Mouse (Mus musculus) ES-E14 (cell line): ENCODE results near the gene Rgs3. TPM values are rescaled to one million over a fixed set of nuclear protein-coding genes. Genes with fewer than 3 reads are reported as not detected.

Experiments used
- DNase-seq: peaks from one replicate; pipeline ENCODE4 v3.0.0-alpha.2; 2013; ENCODE audit warnings: low read depth, low spot score
- H3K27ac ChIP-seq: 2 replicates; pipeline ENCODE4 v1.5.1; 2012; ENCODE audit warnings: low read depth, mild to moderate bottlenecking, low read length, moderate library complexity, mixed read lengths; ENCODE audit not compliant: poor library complexity, insufficient read depth, severe bottlenecking
- H3K36me3 ChIP-seq: 2 replicates; pipeline ENCODE4 v1.6.1; 2012; ENCODE audit warnings: mild to moderate bottlenecking, low read length, moderate library complexity, mixed read lengths; ENCODE audit not compliant: control insufficient read depth, poor library complexity, insufficient read depth, severe bottlenecking
- H3K4me1 ChIP-seq, 2 experiments: fragments of 150-350 bp in 1 of 2; sonication (generic) in 1 of 2; 2 replicates each; pipeline ENCODE4 v1.6.1; 2012; ENCODE audit warnings: low read length in 2 of 2, mild to moderate bottlenecking in 1 of 2, mixed read lengths in 1 of 2; ENCODE audit not compliant: control insufficient read depth in 2 of 2, insufficient read depth in 2 of 2, poor library complexity in 1 of 2
- H3K4me3 ChIP-seq, 2 experiments: fragments of 150-350 bp in 1 of 2; sonication (generic) in 1 of 2; 2 replicates each; pipeline ENCODE4 v1.5.1; 2012; ENCODE audit warnings: low read length in 2 of 2, low read depth in 1 of 2, mild to moderate bottlenecking in 1 of 2, mixed read lengths in 1 of 2; ENCODE audit not compliant: insufficient read depth in 1 of 2, poor library complexity in 1 of 2, severe bottlenecking in 1 of 2
- H3K9ac ChIP-seq: 2 replicates; pipeline ENCODE4 v1.6.1; 2012; ENCODE audit warnings: low read depth, mild to moderate bottlenecking, low read length, mixed read lengths; ENCODE audit not compliant: poor library complexity, insufficient read depth, severe bottlenecking
- H3K9me3 ChIP-seq: fragments of 150-350 bp; sonication (generic); 2 replicates; pipeline ENCODE4 v1.6.1; 2012; ENCODE audit warnings: low read depth, mild to moderate bottlenecking, low read length; ENCODE audit not compliant: control insufficient read depth, insufficient read depth
- CHD2 ChIP-seq: IDR thresholded peaks from 2 replicates; pipeline ENCODE4 v1.6.1; 2014; ENCODE audit warnings: mild to moderate bottlenecking, low read depth, low read length, inconsistent platforms
- HCFC1 ChIP-seq: IDR thresholded peaks from 2 replicates; pipeline ENCODE4 v1.6.1; 2012; ENCODE audit warnings: low read length, inconsistent platforms, borderline replicate concordance; ENCODE audit not compliant: insufficient read depth
- MAFK ChIP-seq: IDR thresholded peaks from 2 replicates; pipeline ENCODE4 v1.6.1; 2014; ENCODE audit warnings: mild to moderate bottlenecking, low read depth, low read length, inconsistent platforms; ENCODE audit not compliant: insufficient read depth
- ZC3H11A ChIP-seq: IDR thresholded peaks from 2 replicates; pipeline ENCODE4 v1.6.1; 2012; ENCODE audit warnings: low read depth, mild to moderate bottlenecking, inconsistent platforms, low read length, borderline replicate concordance
- ZNF384 ChIP-seq: IDR thresholded peaks from 2 replicates; pipeline ENCODE4 v1.6.1; 2012; ENCODE audit warnings: low read depth, low read length, inconsistent platforms
- in situ Hi-C, 2 experiments: fragments of 600-800 bp; cut with MboI; formaldehyde crosslinking; loops; one replicate each; pipeline ENCODE4 v1.15.1; 2025; ENCODE audit warnings: low sequenced_read_pairs in 2 of 2, inconsistent platforms in 1 of 2; ENCODE audit not compliant: unreplicated experiment in 2 of 2
- total RNA-seq: library from RNA; depleted of rRNA; stranded (reverse); fragments of 300-350 nt; gene quantifications from 2 replicates; pipeline ENCODE4 v1.2.3, GENCODE M21; 2012

Rgs3 gene
- total RNA-seq, 1 experiment, result 10.0 TPM

DNA sequence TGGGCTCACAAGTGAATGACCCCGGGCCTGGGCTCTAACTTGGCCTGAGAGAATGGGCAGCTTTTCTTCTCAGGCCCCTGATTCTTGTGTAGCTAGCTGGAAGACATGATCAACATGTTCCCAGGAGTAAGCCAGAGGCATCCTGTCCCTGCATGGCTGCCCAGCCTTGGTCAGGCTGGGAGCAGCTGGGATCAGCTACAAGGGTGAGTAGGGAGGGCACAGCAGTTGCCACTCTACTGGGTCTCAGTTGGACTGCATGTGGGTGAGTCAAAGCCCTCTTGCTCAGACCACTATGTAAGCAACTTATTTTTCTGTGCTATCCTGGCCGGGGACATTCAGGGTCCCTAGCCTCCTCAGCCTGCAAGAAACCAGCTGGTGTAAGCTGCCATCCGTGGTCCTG lies 146.1 kb downstream of the Rgs3 start:
- Histone ChIP-seq H3K4me1 (no peaks in the 10 kb centered on the region), H3K27ac (no peak overlapping the region), H3K4me3 (no peak overlapping the region), H3K9ac (no peak overlapping the region), H3K36me3 (no peaks in the 10 kb centered on the region; the same call in 1 of the 2 replicates), H3K9me3 (no peaks in the 10 kb centered on the region)
- no peak for TF ChIP-seq ZNF384
- no peak for TF ChIP-seq ZC3H11A
- TF ChIP-seq CHD2, result no peak
- TF ChIP-seq HCFC1, result no peak
- no peak for TF ChIP-seq MAFK
- DNase-seq, result no peak
- in situ Hi-C loops, result no loop called here

DNA sequence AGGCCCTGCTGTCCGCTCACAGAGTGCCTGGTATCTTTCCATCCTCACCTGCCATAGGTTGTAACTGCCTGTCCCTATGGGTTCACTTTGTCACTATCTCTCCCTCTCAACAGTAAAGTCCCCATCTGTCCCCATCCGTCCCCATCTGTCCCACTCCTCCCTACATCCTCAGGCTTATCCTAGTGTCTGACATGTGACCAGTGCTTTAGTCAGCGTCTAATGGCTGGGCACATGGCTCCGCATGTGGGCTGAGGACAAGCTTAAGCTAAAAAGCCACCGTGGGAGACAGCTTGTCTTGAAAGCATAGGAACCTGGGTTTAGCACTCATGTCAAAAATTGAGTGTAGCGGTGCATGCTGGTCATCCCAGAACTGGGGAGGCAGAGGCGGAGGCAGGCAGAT lies 148.4 kb downstream of the Rgs3 start:
- Histone ChIP-seq H3K27ac (no peak overlapping the region), H3K36me3 (no peaks in the 10 kb centered on the region)

DNA sequence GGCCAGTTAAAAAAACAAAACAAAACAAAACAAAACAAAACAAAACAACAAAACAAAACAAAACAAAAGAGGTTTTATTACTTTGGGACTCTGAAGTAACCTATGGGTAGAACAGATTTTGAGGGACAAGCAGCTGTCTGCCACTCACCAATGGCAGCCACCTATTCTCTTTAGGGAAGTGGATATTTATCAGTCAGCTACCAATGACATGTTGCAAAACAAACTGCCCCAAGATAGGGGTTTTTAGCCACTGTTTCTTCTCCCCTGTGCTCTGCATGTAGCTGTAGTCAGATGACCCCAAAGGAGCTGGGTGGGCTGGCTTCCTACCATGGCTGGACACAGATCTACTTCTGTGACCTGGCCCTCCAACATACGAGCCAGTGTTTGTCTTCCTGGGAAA lies 149.3 kb downstream of the Rgs3 start:
- no peak for DNase-seq
- no peak for TF ChIP-seq ZNF384
- TF ChIP-seq CHD2, result no peak
- no peak for TF ChIP-seq HCFC1
- TF ChIP-seq MAFK, result no peak
- TF ChIP-seq ZC3H11A, result no peak
- in situ Hi-C loops, result no loop called here
- Histone ChIP-seq H3K36me3 (no peaks in the 10 kb centered on the region), H3K4me3 (no peak overlapping the region), H3K9ac (no peak overlapping the region), H3K27ac (no peak overlapping the region), H3K9me3 (no peaks in the 10 kb centered on the region), H3K4me1 (no peaks in the 10 kb centered on the region)

More for the DNA sequence above, 148.4 kb downstream of the Rgs3 start:
- Histone ChIP-seq H3K4me1 (no peaks in the 10 kb centered on the region), H3K9me3 (no peaks in the 10 kb centered on the region), H3K9ac (no peak overlapping the region), H3K4me3 (no peak overlapping the region)
- TF ChIP-seq MAFK (no peak), HCFC1 (no peak), ZC3H11A (no peak), CHD2 (no peak), ZNF384 (no peak)
- in situ Hi-C loops, result no loop called here
- DNase-seq, result no peak

DNA sequence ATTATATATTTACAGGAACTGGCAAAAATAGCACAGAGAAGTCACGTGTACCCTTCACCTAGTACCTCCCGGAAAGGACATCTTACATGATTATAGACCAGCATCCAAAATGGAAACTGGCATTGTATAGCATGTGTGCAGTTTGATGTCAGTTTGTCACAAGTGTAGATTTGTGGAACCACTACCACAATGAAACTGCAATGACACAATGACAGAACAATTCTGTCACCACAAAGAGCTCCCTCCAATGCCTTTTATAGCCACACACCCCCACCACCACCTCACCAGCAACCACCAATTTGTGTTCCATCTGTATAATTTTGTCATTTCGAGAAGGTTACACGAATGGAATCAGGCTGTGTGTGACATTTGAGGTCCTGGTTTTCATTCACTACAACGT lies 149.8 kb downstream of the Rgs3 start:
- in situ Hi-C loops, result no loop called here
- Histone ChIP-seq H3K4me3 (no peak overlapping the region), H3K27ac (no peak overlapping the region), H3K9me3 (no peaks in the 10 kb centered on the region), H3K4me1 (no peaks in the 10 kb centered on the region), H3K9ac (no peak overlapping the region), H3K36me3 (no peaks in the 10 kb centered on the region)
- TF ChIP-seq ZC3H11A, result no peak
- DNase-seq, result no peak

DNA sequence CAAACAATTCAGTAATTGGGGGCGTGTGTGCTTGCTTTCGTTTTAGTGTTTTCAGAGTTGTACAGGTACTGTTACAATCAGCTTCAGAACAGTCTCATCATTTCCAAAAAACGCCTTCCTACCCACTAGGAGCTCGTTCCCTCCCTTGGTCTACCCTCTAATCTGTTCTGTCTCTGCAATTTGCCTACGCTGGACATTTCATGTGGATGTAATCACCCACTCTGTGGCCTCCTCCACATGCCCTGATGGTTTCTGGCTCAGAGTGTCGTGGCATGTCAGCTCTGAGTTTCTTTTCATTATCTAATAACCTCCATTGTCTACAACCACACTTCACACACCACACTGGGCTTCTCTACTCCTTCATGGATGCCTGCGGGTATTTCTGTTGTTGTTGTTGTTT lies 151.5 kb downstream of the Rgs3 start:
- Histone ChIP-seq H3K36me3 (no peaks in the 10 kb centered on the region), H3K9ac (no peak overlapping the region), H3K4me3 (no peak overlapping the region), H3K9me3 (no peaks in the 10 kb centered on the region), H3K4me1 (no peaks in the 10 kb centered on the region), H3K27ac (no peak overlapping the region)
- TF ChIP-seq CHD2 (no peak), MAFK (no peak), ZC3H11A (no peak), ZNF384 (no peak), HCFC1 (no peak)
- no peak for DNase-seq
- in situ Hi-C loops, result no loop called here
